Mouse (Mus musculus) stomach, embryonic 14.5 days (tissue): Measurements from ENCODE around the gene Scn10a. TPM values are rescaled to one million over a fixed set of nuclear protein-coding genes. Genes with fewer than 3 reads are reported as not detected.
A peak's percentile ranks its signal among the peaks of the same experiment; 100 is the strongest.

Experiments
- ATAC-seq: fragments of 200-750 bp; cut with Nextera tagmentation; 2 replicates; pipeline ENCODE4 v1.8.0; 2017; ENCODE audit warnings: low read depth, moderate TSS enrichment; ENCODE audit not compliant: insufficient number of reproducible peaks, insufficient read depth, low FRiP score
- H3K27ac ChIP-seq: fragments of 300-500 bp; sonication (generic); 2 replicates; pipeline ENCODE4 v1.5.1; 2014; ENCODE audit warnings: mild to moderate bottlenecking, low read length, moderate library complexity, mixed read lengths
- H3K27me3 ChIP-seq: fragments of 300-500 bp; sonication (generic); 2 replicates; pipeline ENCODE4 v1.6.1; 2014; ENCODE audit warnings: low read length, control low read depth, mixed read lengths; ENCODE audit not compliant: control insufficient read depth, insufficient read depth
- H3K36me3 ChIP-seq: fragments of 300-500 bp; sonication (generic); 2 replicates; pipeline ENCODE4 v1.6.1; 2014; ENCODE audit warnings: mild to moderate bottlenecking, control low read depth, low read length, moderate library complexity, mixed read lengths; ENCODE audit not compliant: control insufficient read depth, insufficient read depth
- H3K4me1 ChIP-seq: fragments of 300-500 bp; sonication (generic); 2 replicates; pipeline ENCODE4 v1.6.1; 2014; ENCODE audit warnings: low read length, control low read depth, mixed read lengths; ENCODE audit not compliant: control insufficient read depth, insufficient read depth
- H3K4me2 ChIP-seq: fragments of 300-500 bp; sonication (generic); replicated peaks from 2 replicates; pipeline ENCODE4 v1.6.1; 2014; ENCODE audit warnings: low read depth, low read length, control low read depth
- H3K4me3 ChIP-seq: fragments of 300-500 bp; sonication (generic); 2 replicates; pipeline ENCODE4 v1.5.1; 2014; ENCODE audit warnings: low read depth, low read length, control low read depth
- H3K9ac ChIP-seq: fragments of 300-500 bp; sonication (generic); replicated peaks from 2 replicates; pipeline ENCODE4 v1.6.1; 2014; ENCODE audit warnings: low read depth, mild to moderate bottlenecking, control low read depth, low read length, moderate library complexity, mixed read lengths
- H3K9me3 ChIP-seq: fragments of 300-500 bp; sonication (generic); 2 replicates; pipeline ENCODE4 v1.6.1; 2016; ENCODE audit warnings: low read depth, low read length, control low read depth; ENCODE audit not compliant: control insufficient read depth
- whole genome bisulfite sequencing: fragments of 180-500 bp; shearing (Covaris S2); extraction: QIAGEN DNeasy Blood & Tissue Kit; methylation state at CpG from one replicate; pipeline ENCODE4 v1.1.7; 2014; 5-methylcytosine and 5-hydroxymethylcytosine counted together
- polyA plus RNA-seq: library from polyadenylated mRNA; unstranded; fragments of >200 nt; fragmentation: Nextera tagmentation; extraction: Ambion mirVana; gene quantifications from 2 replicates; pipeline ENCODE4 v1.2.1, GENCODE M21; 2014

The Scn10a gene
- polyA plus RNA-seq, 1 experiment from 2014 or later: not detected

DNA sequence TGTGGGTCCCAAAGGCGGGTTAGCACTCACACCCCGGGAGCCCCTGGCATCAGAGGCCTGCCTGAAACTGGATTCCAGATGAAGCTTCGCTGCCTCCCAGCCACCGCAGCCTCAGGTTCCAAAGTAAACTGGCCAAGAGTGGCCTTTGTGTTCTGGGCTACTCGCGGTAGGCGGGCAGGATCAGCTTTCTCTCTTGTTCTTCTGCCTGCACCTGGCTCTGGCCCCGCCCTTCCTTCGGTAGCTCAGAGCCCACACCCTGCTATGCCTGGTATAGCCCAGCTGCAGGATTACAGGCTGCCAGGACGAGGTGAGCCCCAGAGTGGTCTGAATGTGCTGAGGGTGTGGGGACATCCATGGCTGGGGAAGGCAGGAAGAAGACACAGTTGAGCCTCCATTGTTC is 152.9 kb downstream of the Scn10a start:
- Histone ChIP-seq H3K9ac (no peak overlapping the region), H3K4me1 (no peaks in the 10 kb centered on the region), H3K9me3 (no peaks in the 10 kb centered on the region), H3K27me3 (peaks cover 3% of the 10 kb centered on the region; the same call in 1 of the 2 replicates), H3K4me3 (no peak overlapping the region), H3K27ac (no peak overlapping the region), H3K36me3 (no peaks in the 10 kb centered on the region), H3K4me2 (no peak overlapping the region)
- WGBS: 14% methylated on average over 10 of the region's 10 CpGs
- peak; percentile 66; the same call in 1 of the 2 replicates for ATAC-seq

DNA sequence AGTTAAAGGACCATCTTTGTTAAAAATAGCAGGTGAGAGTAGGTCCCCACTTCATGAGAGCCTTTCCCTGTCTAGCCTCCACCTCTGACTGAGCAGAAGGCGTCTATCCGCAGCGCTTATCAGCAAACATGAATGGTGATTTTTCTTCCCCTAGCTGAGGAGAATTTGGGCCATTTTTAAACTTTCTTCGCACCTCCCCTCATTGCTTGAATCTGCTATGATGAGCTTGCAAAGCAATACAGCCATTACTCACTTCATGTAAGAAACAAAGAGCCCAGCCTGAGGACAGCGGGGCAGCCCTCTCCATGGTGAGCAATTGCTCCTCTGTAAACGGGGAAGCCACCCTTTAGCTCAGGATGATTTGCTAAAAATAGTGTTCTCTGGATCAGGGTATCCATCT is 154.3 kb downstream of the Scn10a start:
- no peaks in the 10 kb centered on the region for H3K9me3 ChIP-seq
- ATAC-seq: no peak
- H3K36me3 ChIP-seq: no peaks in the 10 kb centered on the region
- no peaks in the 10 kb centered on the region for H3K27me3 ChIP-seq
- no peak overlapping the region for H3K27ac ChIP-seq
- H3K9ac ChIP-seq: no peak overlapping the region
- H3K4me3 ChIP-seq: no peak overlapping the region
- WGBS: 69% methylated on average over 6 of the region's 6 CpGs
- no peak overlapping the region for H3K4me2 ChIP-seq
- no peaks in the 10 kb centered on the region for H3K4me1 ChIP-seq

DNA sequence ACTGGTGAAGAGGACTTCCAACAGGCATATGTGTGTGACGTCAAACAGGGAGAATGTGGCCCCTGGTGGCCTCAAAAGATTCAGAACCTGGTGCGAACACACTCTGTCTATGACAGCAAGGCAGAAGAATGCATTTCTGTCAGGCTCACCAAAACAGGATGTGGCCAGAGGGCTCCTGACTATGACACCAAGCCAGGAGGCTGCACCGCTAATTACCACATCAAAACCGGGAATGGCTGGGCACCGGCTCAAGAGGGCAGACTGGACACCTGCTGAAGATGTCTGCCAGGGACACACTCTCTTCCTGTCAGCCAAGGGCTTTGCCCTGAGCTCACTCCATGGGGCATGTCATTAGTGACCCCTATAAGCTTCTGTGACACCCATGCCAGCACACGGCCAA is 155.5 kb downstream of the Scn10a start:
- H3K4me2 ChIP-seq: no peak overlapping the region
- H3K4me1 ChIP-seq: no peaks in the 10 kb centered on the region
- no peak overlapping the region for H3K4me3 ChIP-seq
- H3K9me3 ChIP-seq: no peaks in the 10 kb centered on the region
- WGBS: 70% methylated on average over 6 of the region's 6 CpGs
- no peak overlapping the region for H3K27ac ChIP-seq
- ATAC-seq: no peak
- H3K9ac ChIP-seq: no peak overlapping the region
- H3K36me3 ChIP-seq: no peaks in the 10 kb centered on the region
- no peaks in the 10 kb centered on the region for H3K27me3 ChIP-seq

DNA sequence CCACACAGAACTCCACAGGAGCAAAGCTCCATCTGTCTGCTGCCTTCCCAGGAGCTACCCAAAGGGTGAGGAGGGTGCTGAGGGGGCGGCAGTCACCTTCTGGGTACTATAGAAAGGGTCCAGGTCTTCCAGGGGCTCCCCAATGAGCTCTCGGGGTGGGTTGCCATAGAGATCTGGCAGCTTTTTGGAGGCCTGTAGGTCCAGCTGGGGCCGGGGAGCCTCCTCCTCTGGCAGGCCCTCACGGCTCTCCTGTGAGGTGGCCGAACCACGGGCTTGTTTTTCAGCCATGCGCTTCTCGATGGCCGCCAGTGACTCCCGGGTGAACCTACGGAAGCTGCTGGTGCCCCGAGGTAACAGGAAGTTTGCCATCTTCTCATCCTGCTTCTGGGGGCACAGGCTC is 156.9 kb downstream of the Scn10a start:
- Histone ChIP-seq H3K9ac (no peak overlapping the region), H3K4me2 (no peak overlapping the region), H3K27me3 (no peaks in the 10 kb centered on the region), H3K4me3 (no peak overlapping the region), H3K4me1 (no peaks in the 10 kb centered on the region), H3K27ac (no peak overlapping the region), H3K9me3 (no peaks in the 10 kb centered on the region), H3K36me3 (no peaks in the 10 kb centered on the region)
- ATAC-seq: no peak
- 75% methylated on average over 12 of the region's 12 CpGs for WGBS

DNA sequence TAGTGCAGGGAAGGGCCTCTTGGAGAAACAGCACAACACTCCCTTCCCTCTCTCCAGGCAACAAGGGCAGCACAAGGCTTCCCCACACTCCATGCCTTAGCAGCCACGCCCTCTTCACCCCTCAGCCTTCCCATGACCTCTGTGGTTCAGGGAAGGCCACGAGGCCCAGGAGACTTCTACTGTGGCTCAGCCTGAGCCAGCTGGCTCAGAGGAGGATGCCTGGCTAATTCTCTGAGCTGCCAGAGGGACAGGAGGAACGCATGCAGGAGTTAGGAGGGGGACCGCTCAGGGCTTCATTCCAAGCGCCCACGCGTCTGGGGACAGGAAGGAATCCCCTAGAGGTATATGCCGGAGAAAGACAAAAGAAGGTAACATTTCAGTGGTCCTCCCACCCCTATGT is 157.4 kb downstream of the Scn10a start:
- no peak overlapping the region for H3K4me3 ChIP-seq
- no peaks in the 10 kb centered on the region for H3K9me3 ChIP-seq
- no peak for ATAC-seq
- H3K36me3 ChIP-seq: no peaks in the 10 kb centered on the region
- no peak overlapping the region for H3K4me2 ChIP-seq
- no peak overlapping the region for H3K9ac ChIP-seq
- no peaks in the 10 kb centered on the region for H3K27me3 ChIP-seq
- H3K27ac ChIP-seq: no peak overlapping the region
- H3K4me1 ChIP-seq: no peaks in the 10 kb centered on the region
- WGBS: 49% methylated on average over 8 of the region's 8 CpGs

DNA sequence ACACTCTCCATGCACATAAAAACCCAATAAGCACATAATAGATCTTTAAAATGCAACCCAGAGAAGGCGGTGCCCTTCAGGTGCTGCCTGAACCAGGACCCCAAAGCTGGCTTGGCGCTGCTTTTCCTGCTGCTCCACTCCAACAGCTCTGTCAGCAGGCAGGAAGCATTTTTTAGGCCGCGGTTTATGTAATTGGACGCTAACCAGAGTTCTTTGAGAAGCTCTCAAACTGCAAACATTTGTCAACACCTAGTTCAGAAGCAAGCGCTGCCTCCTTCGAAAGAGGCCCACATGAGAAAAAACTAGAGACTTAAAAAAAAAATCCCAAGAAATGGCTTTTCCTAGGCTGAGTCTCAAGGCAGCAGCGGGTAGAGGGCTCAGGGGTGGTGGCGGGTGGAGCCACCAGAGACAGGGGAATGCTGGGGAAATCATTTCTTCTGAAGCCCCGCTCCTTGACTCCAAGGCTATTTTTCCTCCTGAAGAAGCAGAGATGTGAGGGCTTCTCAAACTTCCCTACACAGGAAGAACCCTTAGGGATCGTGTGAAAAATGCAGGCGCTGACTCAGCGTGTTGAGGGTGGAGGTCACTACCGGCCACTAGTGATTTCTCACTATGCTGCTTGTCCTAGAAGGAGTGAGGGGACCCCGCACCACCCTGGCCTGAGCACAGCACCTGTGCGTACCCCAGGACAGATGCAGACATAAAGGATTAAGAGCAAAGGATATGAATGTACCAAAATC is 159.4 kb downstream of the Scn10a start:
- no peak for ATAC-seq
- Histone ChIP-seq H3K4me1 (no peaks in the 10 kb centered on the region), H3K9ac (no peak overlapping the region), H3K36me3 (no peaks in the 10 kb centered on the region), H3K27me3 (no peaks in the 10 kb centered on the region), H3K9me3 (no peaks in the 10 kb centered on the region), H3K4me3 (no peak overlapping the region), H3K4me2 (no peak overlapping the region), H3K27ac (no peak overlapping the region)
- 59% methylated on average over 16 of the region's 16 CpGs for WGBS

Other genes starting within 250 kb of the Scn10a start
- 0.10 and 0.25 TPM in 2 replicates for gene Scn5a, start 140.3 kb downstream of the Scn10a start, polyA plus RNA-seq
- not detected in 2 replicates for gene Scn11a, start 106.1 kb upstream of the Scn10a start, polyA plus RNA-seq
- 54.0 and 57.9 TPM in 2 replicates for gene Wdr48, start 175.6 kb upstream of the Scn10a start, polyA plus RNA-seq
- gene Gorasp1, start 218.2 kb upstream of the Scn10a start, polyA plus RNA-seq: 20.9 and 29.5 TPM in 2 replicates
- 0.09 TPM in 1 of 2 replicates, not detected in the other for gene Ttc21a, start 218.3 kb upstream of the Scn10a start, polyA plus RNA-seq